Mouse (Mus musculus): ENCODE measurements at regions not wholly inside any gene's neighbourhood (a gene's known extent, or its start where the extent isn't known, plus 50 kb on each side); places are given as distances from the start of the nearest gene placed in this dataset.

DNA sequence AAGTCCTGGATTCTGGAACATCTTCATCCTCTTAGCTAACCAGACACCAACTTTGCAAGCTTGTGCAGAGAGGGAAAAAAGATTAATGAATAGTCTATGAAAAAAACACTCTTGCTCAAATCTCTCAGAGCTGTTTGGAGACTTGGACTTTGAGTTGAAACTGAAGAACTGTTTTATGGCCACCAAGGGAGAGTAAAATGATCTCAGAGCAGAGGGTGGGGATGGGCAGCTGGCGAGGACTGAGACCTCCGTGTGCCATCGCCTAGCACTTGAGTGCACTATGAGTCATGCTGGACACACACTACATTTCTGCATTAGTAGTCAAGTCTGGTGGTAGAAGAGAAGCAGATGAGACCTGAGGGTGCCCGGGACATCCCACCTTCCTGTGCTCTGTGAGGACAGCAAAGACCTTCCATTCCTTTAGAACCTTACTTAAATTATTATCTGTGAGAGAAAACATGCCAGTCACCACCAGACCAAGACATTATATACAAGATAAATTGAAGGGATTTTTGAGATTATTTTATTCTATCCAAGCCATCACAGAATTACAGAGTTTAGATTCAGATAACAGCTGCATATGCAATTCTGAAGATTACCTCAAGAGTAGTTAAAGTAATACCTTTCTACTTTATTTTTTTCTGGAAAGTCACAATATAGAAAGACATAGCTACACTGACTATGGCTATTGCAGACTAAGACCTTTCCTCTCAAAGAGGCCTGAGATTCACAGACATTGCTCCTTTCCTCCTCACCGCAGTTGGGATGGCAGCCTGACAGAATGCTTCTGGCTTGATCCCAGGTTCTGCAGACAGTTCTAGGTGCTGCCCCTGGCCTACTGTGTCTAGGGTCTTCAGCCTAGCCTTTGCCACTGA, 125.0 kb upstream of the Speer4f2 start:
- Histone ChIP-seq H3K9me3 (ENCODE audit: low read length) (no peaks in the 10 kb centered on the region), H3K4me3 (ENCODE audit: low read length) (no peak overlapping the region), H3K27me3 (ENCODE audit: insufficient read depth, low read length) (no peaks in the 10 kb centered on the region), H3K9ac (replicated peaks; ENCODE audit: low read length) (no peak overlapping the region), H3K36me3 (ENCODE audit: insufficient read depth, low read length) (no peaks in the 10 kb centered on the region), H3K27ac (no peak overlapping the region), H3K4me2 (ENCODE audit: low read depth, low read length) (no peak overlapping the region), H3K4me1 (ENCODE audit: insufficient read depth, low read length) (no peaks in the 10 kb centered on the region)
- 94% methylated on average over 5 of the region's 5 CpGs for WGBS
- ATAC-seq, result no peak
- DNase-seq (ENCODE audit: low spot score), result no peak
- TF ChIP-seq CTCF (IDR thresholded peaks at IDR 0.05; ENCODE audit: low read depth), result no peak

DNA sequence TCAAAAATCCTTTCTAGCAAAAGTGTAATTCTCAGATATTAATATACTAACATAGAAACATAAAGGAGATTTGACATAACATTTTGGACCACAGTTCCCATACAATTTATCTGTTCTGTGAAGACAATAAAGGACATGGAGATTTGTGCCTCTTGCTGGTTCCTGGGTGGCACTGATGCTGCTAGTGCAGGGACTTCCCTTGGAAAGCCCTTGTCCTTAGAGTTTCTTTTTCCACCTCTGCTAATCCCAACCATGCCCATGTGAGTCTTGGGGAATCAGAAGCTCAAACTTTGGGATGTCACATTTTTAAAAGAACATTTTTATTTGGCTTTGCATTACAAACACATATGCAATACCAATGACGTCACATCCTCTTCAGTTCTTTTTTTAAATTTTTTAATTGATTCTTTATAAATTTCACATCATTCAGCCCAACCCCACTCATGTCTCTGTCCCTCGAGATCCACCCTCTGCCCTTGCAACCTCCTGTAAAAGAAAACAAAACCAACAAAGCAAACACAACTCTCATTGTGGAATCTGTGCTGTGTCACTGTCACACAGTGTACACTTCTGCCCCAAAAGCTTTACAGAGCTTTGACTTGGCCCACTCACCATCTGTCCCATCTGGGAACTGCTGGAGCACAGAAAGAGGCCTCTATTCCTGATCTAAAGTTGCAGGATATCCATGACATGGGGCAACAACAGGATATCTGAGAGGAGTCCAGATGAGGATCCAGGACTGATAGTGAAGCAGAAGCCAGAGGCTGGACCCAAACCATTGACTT, 112.2 kb upstream of the Speer4f2 start:
- 68% methylated on average over 2 of the region's 2 CpGs for WGBS
- no peak overlapping the region for H3K27ac ChIP-seq
- no peak for TF ChIP-seq CTCF (IDR thresholded peaks at IDR 0.05; ENCODE audit: low read depth)
- H3K27me3 ChIP-seq (ENCODE audit: insufficient read depth, low read length), result no peaks in the 10 kb centered on the region
- DNase-seq (ENCODE audit: low spot score) (no peak), ATAC-seq (no peak)
- H3K4me2 ChIP-seq (ENCODE audit: low read depth, low read length), result no peak overlapping the region
- no peak overlapping the region for H3K9ac ChIP-seq (replicated peaks; ENCODE audit: low read length)
- no peaks in the 10 kb centered on the region for H3K36me3 ChIP-seq (ENCODE audit: insufficient read depth, low read length)
- H3K4me1 ChIP-seq (ENCODE audit: insufficient read depth, low read length), result no peaks in the 10 kb centered on the region
- H3K9me3 ChIP-seq (ENCODE audit: low read length), result no peaks in the 10 kb centered on the region
- H3K4me3 ChIP-seq (ENCODE audit: low read length), result no peak overlapping the region

DNA sequence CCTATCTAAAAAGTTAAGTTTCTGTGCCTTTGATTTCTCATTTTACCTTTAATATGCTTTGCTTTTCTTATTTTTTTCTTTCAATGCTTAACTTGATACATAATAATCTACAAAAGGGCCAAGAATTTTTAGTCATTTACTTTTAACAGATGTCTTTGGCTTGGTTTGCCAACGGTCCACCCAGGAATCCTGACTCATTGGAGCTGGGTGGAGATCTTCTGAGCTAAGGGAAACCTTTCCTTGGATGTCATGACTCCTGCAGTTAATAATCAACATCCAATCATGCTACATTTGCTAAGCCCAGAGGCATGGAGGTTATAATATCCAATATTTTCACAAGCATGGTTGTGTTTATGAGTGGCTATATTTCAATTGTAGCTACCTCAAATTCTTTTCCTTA, 110.9 kb upstream of the Speer4f2 start:
- H3K9me3 ChIP-seq (ENCODE audit: low read length), result no peaks in the 10 kb centered on the region
- H3K4me2 ChIP-seq (ENCODE audit: low read depth, low read length), result no peak overlapping the region
- 84% methylated on average over 1 of the region's 1 CpGs for WGBS
- DNase-seq (ENCODE audit: low spot score) (no peak), ATAC-seq (no peak)
- no peak for TF ChIP-seq CTCF (IDR thresholded peaks at IDR 0.05; ENCODE audit: low read depth)
- H3K4me3 ChIP-seq (ENCODE audit: low read length), result no peak overlapping the region
- no peaks in the 10 kb centered on the region for H3K27me3 ChIP-seq (ENCODE audit: insufficient read depth, low read length)
- no peaks in the 10 kb centered on the region for H3K4me1 ChIP-seq (ENCODE audit: insufficient read depth, low read length)
- H3K27ac ChIP-seq, result no peak overlapping the region
- no peak overlapping the region for H3K9ac ChIP-seq (replicated peaks; ENCODE audit: low read length)
- H3K36me3 ChIP-seq (ENCODE audit: insufficient read depth, low read length), result no peaks in the 10 kb centered on the region

DNA sequence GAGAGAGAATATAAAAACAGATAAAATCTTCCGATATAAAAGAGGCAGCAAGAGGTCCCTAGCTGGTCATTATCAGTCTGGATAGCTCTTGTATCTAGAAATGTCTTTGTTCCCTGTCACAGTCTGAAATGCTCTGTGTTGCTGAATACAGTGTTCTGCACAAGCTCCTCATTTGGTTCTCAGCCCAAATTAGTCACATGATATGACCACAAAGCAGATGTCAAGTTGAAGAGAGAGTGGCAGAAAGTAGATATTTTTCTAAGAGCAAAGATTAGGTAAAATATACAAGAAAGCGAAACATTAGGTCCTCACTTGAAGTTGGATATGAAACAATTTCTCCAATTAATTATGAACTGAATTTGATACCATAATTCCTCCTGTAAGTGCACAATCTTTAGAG, 101.8 kb upstream of the Speer4f2 start:
- H3K4me2 ChIP-seq (ENCODE audit: low read depth, low read length), result no peak overlapping the region
- WGBS, result 79% methylated on average over 2 of the region's 2 CpGs
- H3K4me1 ChIP-seq (ENCODE audit: insufficient read depth, low read length), result no peaks in the 10 kb centered on the region
- ATAC-seq (no peak), DNase-seq (ENCODE audit: low spot score) (no peak)
- no peak overlapping the region for H3K27ac ChIP-seq
- H3K9me3 ChIP-seq (ENCODE audit: low read length), result no peaks in the 10 kb centered on the region
- no peak overlapping the region for H3K9ac ChIP-seq (replicated peaks; ENCODE audit: low read length)
- no peak overlapping the region for H3K4me3 ChIP-seq (ENCODE audit: low read length)
- H3K36me3 ChIP-seq (ENCODE audit: insufficient read depth, low read length), result no peaks in the 10 kb centered on the region
- TF ChIP-seq CTCF (IDR thresholded peaks at IDR 0.05; ENCODE audit: low read depth), result no peak
- H3K27me3 ChIP-seq (ENCODE audit: insufficient read depth, low read length), result no peaks in the 10 kb centered on the region

DNA sequence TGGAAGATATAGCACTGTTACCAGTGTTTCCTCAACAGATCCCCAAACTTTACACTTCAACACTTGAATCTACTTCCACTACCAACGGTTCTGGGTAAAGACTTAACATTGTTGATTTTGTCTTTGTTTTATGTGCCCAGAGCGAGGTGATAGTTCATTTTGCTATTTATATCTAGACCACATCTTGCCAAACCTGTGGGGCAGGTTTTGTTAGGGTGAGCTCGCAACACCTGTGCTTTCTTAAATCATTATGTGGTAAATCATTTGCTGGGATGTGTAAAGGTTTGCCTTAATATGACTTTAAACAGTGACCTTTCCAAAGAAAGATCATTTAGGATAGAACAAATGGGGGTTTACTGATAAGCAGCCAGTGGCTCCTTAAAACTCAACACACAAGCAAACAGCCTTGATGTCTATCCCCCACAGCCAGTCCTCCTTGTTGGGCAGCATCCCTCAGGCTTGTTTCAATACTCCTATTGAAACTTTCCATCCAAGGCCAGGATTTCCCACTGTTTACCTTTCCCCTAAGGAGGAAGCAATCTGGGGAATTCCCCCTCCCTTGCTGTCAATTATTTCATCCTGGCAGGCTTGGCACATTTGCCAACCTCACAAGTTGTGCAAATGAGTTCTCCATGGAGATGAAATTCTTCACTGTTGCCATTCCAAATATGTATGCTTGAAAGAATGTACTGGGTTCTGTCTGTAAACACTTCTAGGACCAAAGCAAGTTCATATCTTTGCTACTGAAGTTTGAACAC, 101.1 kb upstream of the Speer4f2 start:
- Histone ChIP-seq H3K36me3 (ENCODE audit: insufficient read depth, low read length) (no peaks in the 10 kb centered on the region), H3K27ac (no peak overlapping the region), H3K4me1 (ENCODE audit: insufficient read depth, low read length) (no peaks in the 10 kb centered on the region), H3K4me2 (ENCODE audit: low read depth, low read length) (no peak overlapping the region), H3K9ac (replicated peaks; ENCODE audit: low read length) (no peak overlapping the region), H3K9me3 (ENCODE audit: low read length) (no peaks in the 10 kb centered on the region), H3K4me3 (ENCODE audit: low read length) (no peak overlapping the region), H3K27me3 (ENCODE audit: insufficient read depth, low read length) (no peaks in the 10 kb centered on the region)
- 83% methylated on average over 3 of the region's 3 CpGs for WGBS
- peak; percentile 3 for DNase-seq (ENCODE audit: low spot score)
- no peak for TF ChIP-seq CTCF (IDR thresholded peaks at IDR 0.05; ENCODE audit: low read depth)
- ATAC-seq, result no peak

DNA sequence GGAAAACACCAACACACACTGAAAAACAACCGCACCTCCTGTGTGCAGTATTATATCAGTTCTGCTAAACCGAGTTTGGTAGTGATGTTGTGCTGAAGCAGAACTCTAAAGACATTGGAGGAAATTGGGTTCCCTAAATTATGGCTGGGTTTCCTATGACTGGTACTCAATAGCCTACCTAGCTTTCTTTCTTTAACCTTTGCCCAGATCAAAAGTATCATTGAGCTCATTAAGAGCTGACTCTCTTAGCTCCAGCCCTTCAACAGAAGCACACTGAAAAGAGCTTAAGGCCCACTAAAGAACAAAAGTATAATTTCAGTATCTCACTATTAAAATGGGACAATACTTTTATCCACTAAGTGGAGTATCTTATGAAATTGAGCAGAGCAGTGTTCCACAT, 97.6 kb upstream of the Speer4f2 start:
- TF ChIP-seq CTCF (IDR thresholded peaks at IDR 0.05; ENCODE audit: low read depth), result no peak
- no peaks in the 10 kb centered on the region for H3K27me3 ChIP-seq (ENCODE audit: insufficient read depth, low read length)
- H3K9ac ChIP-seq (replicated peaks; ENCODE audit: low read length), result no peak overlapping the region
- H3K4me3 ChIP-seq (ENCODE audit: low read length), result no peak overlapping the region
- H3K4me1 ChIP-seq (ENCODE audit: insufficient read depth, low read length), result no peaks in the 10 kb centered on the region
- H3K9me3 ChIP-seq (ENCODE audit: low read length), result no peaks in the 10 kb centered on the region
- ATAC-seq, result no peak
- H3K4me2 ChIP-seq (ENCODE audit: low read depth, low read length), result no peak overlapping the region
- WGBS, result 92% methylated on average over 2 of the region's 2 CpGs
- H3K36me3 ChIP-seq (ENCODE audit: insufficient read depth, low read length), result no peaks in the 10 kb centered on the region
- no peak overlapping the region for H3K27ac ChIP-seq
- DNase-seq (ENCODE audit: low spot score), result no peak

Measured in hindbrain, postnatal 0 days (tissue).